Mouse (Mus musculus) erythroblast, embryonic 14.5 days (primary cell): Measurements from ENCODE around the gene Papln.

Experiments used
- GATA1 ChIP-seq: IDR thresholded peaks from 2 replicates; pipeline ENCODE4 v1.6.1; 2012; ENCODE audit warnings: low read length, inconsistent platforms, mixed read lengths
- TAL1 ChIP-seq: IDR thresholded peaks from 3 replicates; pipeline ENCODE4 v1.6.1; 2012; ENCODE audit warnings: low read length, inconsistent platforms, mixed read lengths

GRCm38 (mm10) chr12:83790749-83791148 is 27.3 kb downstream of the Papln start:
- TF ChIP-seq GATA1 (no peak), TAL1 (no peak)
